In genomic region chr7:27329326-27329947, GRCm38 (mm10) we compare ENCODE assay signal across 8 mouse cellular contexts. TPM values are rescaled to one million over a fixed set of nuclear protein-coding genes. Genes with fewer than 3 reads are reported as not detected.
DNase-seq lines count a peak whose midpoint lies in the region; ATAC-seq and TF ChIP-seq lines count a peak whose summit lies in the region.

No protein-coding gene starts in this region.

- peaks cover 8% of the 10 kb centered on the region for H3K4me1 ChIP-seq in embryonic facial prominence, embryonic 11.5 days (ENCODE audit: control insufficient read depth, insufficient read depth, low read length)
- peaks cover 61% of the 10 kb centered on the region for H3K4me1 ChIP-seq in heart, embryonic 12.5 days (replicated peaks)
- H3K4me1 ChIP-seq in kidney, embryonic 15.5 days = peaks cover 79% of the 10 kb centered on the region
- peaks cover 57% of the 10 kb centered on the region for H3K4me1 ChIP-seq in liver, embryonic 12.5 days
- H3K4me1 ChIP-seq in stomach, embryonic 14.5 days (ENCODE audit: control insufficient read depth, insufficient read depth, low read length) = peaks cover 38% of the 10 kb centered on the region

- no peak for TF ChIP-seq POLR2A in myocyte (IDR thresholded peaks at IDR 0.05; ENCODE audit: insufficient read length, low read depth)

- ATAC-seq in embryonic facial prominence, embryonic 11.5 days (replicated peaks; ENCODE audit: insufficient number of reproducible peaks, low FRiP score, low TSS enrichment, low read depth) = peak; percentile 11; the same call in 1 of the 2 replicates
- ATAC-seq in heart, embryonic 12.5 days (ENCODE audit: insufficient number of reproducible peaks, low FRiP score) = no peak
- ATAC-seq in kidney, embryonic 15.5 days (replicated peaks; ENCODE audit: low FRiP score) = peak; percentile 1; the same call in 1 of the 2 replicates
- no peak for ATAC-seq in liver, embryonic 12.5 days
- no peak for ATAC-seq in stomach, embryonic 14.5 days (ENCODE audit: insufficient number of reproducible peaks, insufficient read depth, low FRiP score, low read depth)

- H3K9me3 ChIP-seq in embryonic facial prominence, embryonic 11.5 days (replicated peaks; ENCODE audit: control insufficient read depth, low read length) = no peaks in the 10 kb centered on the region
- no peaks in the 10 kb centered on the region for H3K9me3 ChIP-seq in heart, embryonic 12.5 days (replicated peaks)
- H3K9me3 ChIP-seq in kidney, embryonic 15.5 days (replicated peaks) = no peaks in the 10 kb centered on the region
- no peaks in the 10 kb centered on the region for H3K9me3 ChIP-seq in liver, embryonic 12.5 days (replicated peaks)
- no peaks in the 10 kb centered on the region for H3K9me3 ChIP-seq in stomach, embryonic 14.5 days (ENCODE audit: control insufficient read depth, low read depth, low read length)

- H3K27me3 ChIP-seq in embryonic facial prominence, embryonic 11.5 days (ENCODE audit: control insufficient read depth, insufficient read depth, low read length) = peaks cover 73% of the 10 kb centered on the region
- H3K27me3 ChIP-seq in heart, embryonic 12.5 days (replicated peaks) = peaks cover 93% of the 10 kb centered on the region
- H3K27me3 ChIP-seq in kidney, embryonic 15.5 days = peaks cover 97% of the 10 kb centered on the region
- H3K27me3 ChIP-seq in liver, embryonic 12.5 days (replicated peaks) = peaks cover 100% of the 10 kb centered on the region
- no peaks in the 10 kb centered on the region for H3K27me3 ChIP-seq in myocyte (ENCODE audit: control insufficient read depth, insufficient read depth, insufficient read length)
- H3K27me3 ChIP-seq in stomach, embryonic 14.5 days (ENCODE audit: control insufficient read depth, insufficient read depth, low read length) = 0 out of 2 replicates have a peak, but pooled peaks cover 4% of the 10 kb centered on the region

- DNase-seq in ovary, postnatal 10 days (ENCODE audit: low spot score) = peak; percentile 68
- DNase-seq in ovary, adult 18-20 months (ENCODE audit: low spot score) = no peak
- peak; percentile 92 for DNase-seq in embryonic facial prominence, embryonic 11.5 days (ENCODE audit: low spot score)

- peak overlapping the region; percentile 22; the same call in 1 of the 2 replicates for H3K4me3 ChIP-seq in embryonic facial prominence, embryonic 11.5 days (ENCODE audit: low read depth, low read length)
- H3K4me3 ChIP-seq in heart, embryonic 12.5 days = peak overlapping the region; percentile 22
- peak overlapping the region; percentile 55 for H3K4me3 ChIP-seq in kidney, embryonic 15.5 days (replicated peaks)
- H3K4me3 ChIP-seq in liver, embryonic 12.5 days = peak overlapping the region; percentile 34
- peak overlapping the region; percentile 35 for H3K4me3 ChIP-seq in myocyte
- H3K4me3 ChIP-seq in stomach, embryonic 14.5 days (ENCODE audit: low read depth, low read length) = 0 out of 2 replicates have a peak overlapping the region, but pooled peaks have one; percentile 0

- WGBS in embryonic facial prominence, embryonic 11.5 days = 5% methylated on average over 44 of the region's 45 CpGs
- 6% methylated on average over 45 of the region's 45 CpGs for WGBS in heart, embryonic 12.5 days
- WGBS in kidney, embryonic 15.5 days = 5% methylated on average over 45 of the region's 45 CpGs
- WGBS in liver, embryonic 12.5 days (ENCODE audit: insufficient replicate concordance) = 3% methylated on average over 45 of the region's 45 CpGs
- WGBS in stomach, embryonic 14.5 days = 8% methylated on average over 45 of the region's 45 CpGs

- H3ac ChIP-seq in myocyte (ENCODE audit: control insufficient read depth, insufficient read length) = no peak overlapping the region

- H3K9ac ChIP-seq in embryonic facial prominence, embryonic 11.5 days (replicated peaks; ENCODE audit: low read length) = no peak overlapping the region
- H3K9ac ChIP-seq in heart, embryonic 12.5 days = no peak overlapping the region
- H3K9ac ChIP-seq in kidney, embryonic 15.5 days = no peak overlapping the region
- no peak overlapping the region for H3K9ac ChIP-seq in liver, embryonic 12.5 days
- H3K9ac ChIP-seq in stomach, embryonic 14.5 days (replicated peaks; ENCODE audit: low read depth, low read length) = no peak overlapping the region

- H3K4me2 ChIP-seq in embryonic facial prominence, embryonic 11.5 days (ENCODE audit: low read depth, low read length) = peak overlapping the region; percentile 40
- peak overlapping the region; percentile 95 for H3K4me2 ChIP-seq in heart, embryonic 12.5 days
- peak overlapping the region; percentile 86 for H3K4me2 ChIP-seq in kidney, embryonic 15.5 days
- H3K4me2 ChIP-seq in liver, embryonic 12.5 days = peak overlapping the region; percentile 75
- H3K4me2 ChIP-seq in myocyte (ENCODE audit: low read depth) = peak overlapping the region; percentile 80
- H3K4me2 ChIP-seq in stomach, embryonic 14.5 days (replicated peaks; ENCODE audit: low read depth, low read length) = peak overlapping the region; percentile 83

- no peak overlapping the region for H3K27ac ChIP-seq in embryonic facial prominence, embryonic 11.5 days (replicated peaks; ENCODE audit: low read depth, low read length)
- no peak overlapping the region for H3K27ac ChIP-seq in heart, embryonic 12.5 days (ENCODE audit: poor library complexity, severe bottlenecking)
- no peak overlapping the region for H3K27ac ChIP-seq in kidney, embryonic 15.5 days
- no peak overlapping the region for H3K27ac ChIP-seq in liver, embryonic 12.5 days
- H3K27ac ChIP-seq in stomach, embryonic 14.5 days (ENCODE audit: low read length) = peak overlapping the region; percentile 50; the same call in 1 of the 2 replicates

- H3K79me2 ChIP-seq in myocyte (ENCODE audit: control insufficient read depth, insufficient read depth) = no peaks in the 10 kb centered on the region

- H3K36me3 ChIP-seq in embryonic facial prominence, embryonic 11.5 days (replicated peaks; ENCODE audit: control insufficient read depth, insufficient read depth, low read depth, low read length) = no peaks in the 10 kb centered on the region
- peaks cover 15% of the 10 kb centered on the region for H3K36me3 ChIP-seq in heart, embryonic 12.5 days
- H3K36me3 ChIP-seq in kidney, embryonic 15.5 days = no peaks in the 10 kb centered on the region; the same call in 1 of the 2 replicates
- no peaks in the 10 kb centered on the region for H3K36me3 ChIP-seq in liver, embryonic 12.5 days
- H3K36me3 ChIP-seq in myocyte (ENCODE audit: control insufficient read depth, insufficient read depth) = no peaks in the 10 kb centered on the region
- peaks cover 29% of the 10 kb centered on the region for H3K36me3 ChIP-seq in stomach, embryonic 14.5 days (ENCODE audit: control insufficient read depth, insufficient read depth, low read length)

TF ChIP-seq in myocyte, 11 proteins besides CTCF, POLR2A, EP300 and RAD21:
- TF ChIP-seq E2F4 (IDR thresholded peaks at IDR 0.05; ENCODE audit: insufficient read depth) (no peak), CEBPB (IDR thresholded peaks at IDR 0.05; ENCODE audit: insufficient read depth, poor library complexity, severe bottlenecking) (no peak)

RNA-seq across cellular contexts. Expression of gene Ltbp4, which starts 8.1 kb away (rescaled TPM):
- polyA plus RNA-seq in embryonic facial prominence, embryonic 11.5 days (2014; fragmentation: Nextera tagmentation; extraction: Ambion mirVana) = 6.3 and 6.6 TPM in 2 replicates
- 53.9 and 57.1 TPM in 2 replicates for polyA plus RNA-seq in heart, embryonic 12.5 days (2016; fragmentation: Nextera tagmentation; extraction: Ambion mirVana)
- polyA plus RNA-seq in kidney, embryonic 15.5 days (2015; fragmentation: Nextera tagmentation; extraction: Ambion mirVana) = 31.0 and 41.7 TPM in 2 replicates
- polyA plus RNA-seq in liver, embryonic 12.5 days (2016; fragmentation: Nextera tagmentation; extraction: Ambion mirVana) = 5.7 TPM in 2 replicates
- 32.5 TPM for polyA plus RNA-seq in myocyte (2012; fragmentation: generic; extraction: Trizol)
- 178 and 189 TPM in 2 replicates for polyA plus RNA-seq in stomach, embryonic 14.5 days (2014; fragmentation: Nextera tagmentation; extraction: Ambion mirVana)

RNA-seq across cellular contexts. Expression of gene Shkbp1, which starts 26.4 kb away (rescaled TPM):
- polyA plus RNA-seq in embryonic facial prominence, embryonic 11.5 days (2014; fragmentation: Nextera tagmentation; extraction: Ambion mirVana) = 50.2 and 57.5 TPM in 2 replicates
- polyA plus RNA-seq in heart, embryonic 12.5 days (2016; fragmentation: Nextera tagmentation; extraction: Ambion mirVana) = 35.4 and 39.4 TPM in 2 replicates
- polyA plus RNA-seq in kidney, embryonic 15.5 days (2015; fragmentation: Nextera tagmentation; extraction: Ambion mirVana) = 43.6 and 53.1 TPM in 2 replicates
- polyA plus RNA-seq in liver, embryonic 12.5 days (2016; fragmentation: Nextera tagmentation; extraction: Ambion mirVana) = 32.1 and 36.1 TPM in 2 replicates
- polyA plus RNA-seq in myocyte (2012; fragmentation: generic; extraction: Trizol) = 18.4 TPM
- 41.5 and 41.6 TPM in 2 replicates for polyA plus RNA-seq in stomach, embryonic 14.5 days (2014; fragmentation: Nextera tagmentation; extraction: Ambion mirVana)

RNA-seq across cellular contexts. Expression of gene Gm20479, which starts 27.8 kb away (rescaled TPM):
- polyA plus RNA-seq in embryonic facial prominence, embryonic 11.5 days (2014; fragmentation: Nextera tagmentation; extraction: Ambion mirVana) = 0.45 TPM in 1 of 2 replicates, not detected in the other
- polyA plus RNA-seq in heart, embryonic 12.5 days (2016; fragmentation: Nextera tagmentation; extraction: Ambion mirVana) = 1.2 and 1.5 TPM in 2 replicates
- 1.9 TPM in 1 of 2 replicates, not detected in the other for polyA plus RNA-seq in kidney, embryonic 15.5 days (2015; fragmentation: Nextera tagmentation; extraction: Ambion mirVana)
- not detected in 2 replicates for polyA plus RNA-seq in liver, embryonic 12.5 days (2016; fragmentation: Nextera tagmentation; extraction: Ambion mirVana)
- 0.11 TPM for polyA plus RNA-seq in myocyte (2012; fragmentation: generic; extraction: Trizol)
- polyA plus RNA-seq in stomach, embryonic 14.5 days (2014; fragmentation: Nextera tagmentation; extraction: Ambion mirVana) = 0.53 and 1.9 TPM in 2 replicates

Comparison
In these comparisons a context has a peak if more than half of its experiments do, and no peak if none do; other contexts are left out.
1. ATAC-seq: peak in embryonic facial prominence, embryonic 11.5 days (single experiment) and kidney, embryonic 15.5 days (single experiment); none in heart, embryonic 12.5 days (single experiment), liver, embryonic 12.5 days (single experiment) and stomach, embryonic 14.5 days (single experiment).
2. H3K4me2 ChIP-seq: peak in every context shown above with its lines; median percentile 95 in heart, embryonic 12.5 days; 86 in kidney, embryonic 15.5 days; 83 in stomach, embryonic 14.5 days; 80 in myocyte; 75 in liver, embryonic 12.5 days; 40 in embryonic facial prominence, embryonic 11.5 days.
3. H3K4me3 ChIP-seq: peak in every context shown above with its lines; median percentile 55 in kidney, embryonic 15.5 days; 35 in myocyte; 34 in liver, embryonic 12.5 days; 22 in embryonic facial prominence, embryonic 11.5 days; 22 in heart, embryonic 12.5 days; 0 in stomach, embryonic 14.5 days.